Mouse (Mus musculus): ENCODE results near the gene Tmpo.

Tmpo gene

DNA sequence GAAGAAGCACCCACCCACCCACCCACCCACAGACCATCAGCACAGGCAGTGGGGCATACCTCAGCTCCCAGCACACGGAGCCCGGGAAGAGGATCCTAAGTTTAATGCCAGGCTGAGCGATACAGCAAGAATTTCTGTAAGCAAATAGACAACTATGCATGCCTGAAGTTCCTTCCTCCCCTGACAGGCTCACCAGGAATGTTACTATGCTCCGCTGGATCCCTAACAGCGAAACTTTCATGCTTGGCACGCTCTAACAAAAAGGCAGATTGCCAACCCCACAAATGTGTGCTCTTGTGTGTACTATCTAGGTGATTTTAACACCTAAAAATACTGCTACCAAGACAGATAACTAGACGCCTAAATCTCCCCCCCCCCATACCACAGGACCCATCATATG is 13.8 kb downstream of the Tmpo start:
- in situ Hi-C loops (cut with MboI; ENCODE audit: unreplicated experiment in 2 of 2), result loop anchor here (25.0 kb wide), 1 partner anchor 305 kb away; no protein-coding TSS in a partner anchor

GRCm38 (mm10) chr10:91166890-91167289 is 14.2 kb downstream of the Tmpo start:
- in situ Hi-C loops (cut with MboI; ENCODE audit: unreplicated experiment in 2 of 2), result loop anchor here (25.0 kb wide), 1 partner anchor 305 kb away; no protein-coding TSS in a partner anchor

DNA sequence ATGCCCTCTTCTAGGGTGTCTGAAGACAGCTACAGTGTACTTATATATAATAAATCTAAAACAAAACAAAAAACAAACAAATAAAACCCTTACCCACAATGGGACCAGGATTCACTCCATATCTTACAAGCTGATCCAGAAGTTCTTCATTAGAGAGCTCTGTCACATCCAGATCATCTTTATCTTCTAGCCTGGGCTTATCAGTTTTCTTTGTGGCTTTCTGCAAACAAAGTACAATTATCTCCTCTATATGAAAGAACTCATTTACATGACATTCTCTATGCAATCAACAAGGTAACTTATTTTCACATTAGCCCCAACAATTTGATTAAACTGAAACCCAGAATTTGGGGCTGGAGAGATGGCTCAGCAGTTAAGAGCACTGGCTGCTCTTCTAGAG is 15.3 kb downstream of the Tmpo start:
- in situ Hi-C loops (cut with MboI; ENCODE audit: unreplicated experiment in 2 of 2), result loop anchor here (25.0 kb wide), 1 partner anchor 304 kb away; no protein-coding TSS in a partner anchor

- in situ Hi-C loops (cut with MboI; ENCODE audit: unreplicated experiment in 2 of 2), result loop anchor here (25.0 kb wide), 1 partner anchor 302 kb away; no protein-coding TSS in a partner anchor
Observed at GRCm38 (mm10) chr10:91164491-91164890, 16.6 kb downstream of the Tmpo start.

- in situ Hi-C loops (cut with MboI; ENCODE audit: unreplicated experiment in 2 of 2), result loop anchor here (25.0 kb wide), 1 partner anchor 300 kb away; no protein-coding TSS in a partner anchor
Observed at GRCm38 (mm10) chr10:91162511-91163163, 18.5 kb downstream of the Tmpo start.

DNA sequence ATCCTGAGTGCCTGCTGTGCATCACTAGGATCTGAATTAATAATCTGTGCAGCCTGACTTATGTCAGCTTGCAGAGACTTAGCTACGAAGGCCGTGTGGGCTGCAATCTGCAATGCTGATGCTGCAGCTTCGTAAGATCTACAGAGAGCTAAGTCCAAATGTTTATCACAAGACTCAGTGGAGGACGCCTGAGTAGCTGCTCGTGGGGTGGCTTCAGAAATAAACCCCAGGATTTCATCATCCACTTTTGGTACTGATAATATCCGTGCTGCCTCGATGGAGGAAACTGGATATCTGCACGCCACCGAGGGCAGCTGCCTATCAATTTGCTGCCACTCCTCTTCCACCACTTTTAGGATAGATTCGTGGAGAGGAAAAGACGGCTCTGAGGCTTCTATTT is 19.0 kb downstream of the Tmpo start:
- in situ Hi-C loops (cut with MboI; ENCODE audit: unreplicated experiment in 2 of 2), result loop anchor here (25.0 kb wide), 1 partner anchor 300 kb away; no protein-coding TSS in a partner anchor

GRCm38 (mm10) chr10:91161006-91161405 is 20.1 kb downstream of the Tmpo start:
- in situ Hi-C loops (cut with MboI; ENCODE audit: unreplicated experiment in 2 of 2), result loop anchor here (25.0 kb wide), 1 partner anchor 299 kb away; no protein-coding TSS in a partner anchor

DNA sequence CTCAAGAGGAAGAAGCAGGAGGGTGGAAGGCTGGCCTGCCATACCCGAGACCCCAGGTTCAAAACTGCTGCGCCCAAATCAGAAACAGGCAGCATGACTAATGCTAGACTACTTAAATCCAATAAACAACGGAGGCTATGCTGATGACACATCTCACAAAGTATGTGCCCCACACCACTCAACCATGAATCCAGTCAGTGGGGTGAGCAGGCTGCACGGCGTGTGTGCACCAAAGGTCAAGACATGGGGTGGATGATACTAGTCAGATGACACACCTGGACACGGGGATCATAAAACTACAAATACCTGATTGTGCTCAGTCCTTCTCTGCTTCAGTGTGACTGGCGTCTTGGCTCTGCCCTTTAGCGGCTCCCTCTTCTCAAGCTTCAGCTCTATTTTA is 22.7 kb downstream of the Tmpo start:
- in situ Hi-C loops (cut with MboI; ENCODE audit: unreplicated experiment in 2 of 2), result loop anchor here (25.0 kb wide), 1 partner anchor 296 kb away; no protein-coding TSS in a partner anchor

DNA sequence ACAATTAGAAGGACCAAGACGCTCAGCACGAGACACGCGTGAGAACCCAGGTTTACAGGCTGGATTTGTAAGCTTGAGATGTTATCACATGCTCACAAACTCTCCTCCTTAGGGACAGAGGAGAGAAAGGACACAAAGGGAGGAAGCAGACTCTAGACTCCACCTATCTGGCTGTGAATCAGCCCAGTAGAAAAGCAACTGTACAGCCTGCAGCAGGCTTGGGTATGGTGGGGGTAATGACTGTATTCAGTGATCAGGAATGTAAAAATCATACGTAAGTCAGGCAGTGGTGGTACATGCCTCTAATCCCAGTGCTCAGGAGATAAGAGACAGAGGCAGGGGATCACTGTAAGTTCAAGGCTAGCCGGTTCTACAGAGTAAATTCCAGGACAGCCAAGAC is 24.8 kb downstream of the Tmpo start:
- in situ Hi-C loops (cut with MboI; ENCODE audit: unreplicated experiment in 2 of 2), result loop anchor here (25.0 kb wide), 1 partner anchor 294 kb away; no protein-coding TSS in a partner anchor

GRCm38 (mm10) chr10:91153894-91154503 is 27.1 kb downstream of the Tmpo start:
- in situ Hi-C loops (cut with MboI; ENCODE audit: unreplicated experiment in 2 of 2), result loop anchor here (25.0 kb wide), 1 partner anchor 292 kb away; no protein-coding TSS in a partner anchor

GRCm38 (mm10) chr10:91145413-91145812 is 35.7 kb downstream of the Tmpo start:
- in situ Hi-C loops (cut with MboI; ENCODE audit: unreplicated experiment in 2 of 2), result loop anchor here in 1 of 2 experiments (25.0 kb wide), 1 partner anchor 1708 kb away; the partner anchor contains the start of gene Gas2l3

DNA sequence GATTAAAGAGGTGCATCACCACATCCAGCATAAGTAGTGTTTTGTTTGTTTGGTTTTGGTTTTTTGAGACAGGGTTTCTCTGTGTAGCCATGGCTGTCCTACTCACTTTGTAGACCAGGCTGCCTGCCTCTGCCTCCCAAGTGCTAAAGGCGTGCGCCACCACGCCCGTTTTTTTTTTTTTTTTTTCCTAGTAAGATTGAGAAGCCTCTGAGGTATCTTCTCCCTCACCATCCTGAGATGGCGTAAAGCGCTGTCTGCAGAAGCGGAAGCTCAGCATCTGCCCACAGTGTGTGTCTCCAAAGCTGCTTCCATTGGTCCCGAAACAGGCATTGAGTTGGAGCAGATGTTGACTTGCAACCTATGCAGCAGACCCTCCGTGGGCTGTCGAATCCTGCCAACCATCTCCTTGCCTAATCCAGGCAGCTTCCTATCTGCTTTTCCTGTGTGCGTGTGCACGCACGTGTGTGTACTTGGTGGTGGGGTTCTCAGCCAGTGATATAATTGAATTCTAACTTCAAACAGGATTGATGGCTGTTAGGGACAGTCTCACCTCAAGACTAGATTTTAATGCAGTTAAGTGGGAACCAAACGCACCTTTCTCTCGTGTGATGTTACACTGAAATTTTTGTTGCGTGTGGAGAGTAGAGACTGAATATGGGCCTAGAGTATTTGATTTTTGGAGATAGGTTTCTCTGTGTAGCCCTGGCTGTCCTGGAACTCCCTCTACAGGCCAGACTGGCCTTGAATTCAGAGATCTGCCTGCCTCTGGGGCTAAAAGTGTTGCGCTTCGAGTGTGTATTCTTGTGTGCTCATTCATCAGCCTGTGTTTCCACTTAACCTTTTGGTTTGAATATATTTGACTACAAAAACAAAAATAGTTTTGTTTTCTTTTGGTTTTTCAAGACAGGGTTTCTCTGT is 37.5 kb downstream of the Tmpo start:
- in situ Hi-C loops (cut with MboI; ENCODE audit: unreplicated experiment in 2 of 2), result loop anchor here (5.0 to 25.0 kb wide), 4 partner anchors 71 to 1706 kb away; partner anchors contain the start of gene Gas2l3 (in 1 of the 2)

GRCm38 (mm10) chr10:91142654-91143191 is 38.4 kb downstream of the Tmpo start:
- in situ Hi-C loops (cut with MboI; ENCODE audit: unreplicated experiment in 2 of 2), result loop anchor here (5.0 to 25.0 kb wide), 4 partner anchors 70 to 1705 kb away; partner anchors contain the start of gene Gas2l3 (in 1 of the 2)

GRCm38 (mm10) chr10:91141564-91141963 is 39.6 kb downstream of the Tmpo start:
- in situ Hi-C loops (cut with MboI; ENCODE audit: unreplicated experiment in 2 of 2), result loop anchor here (5.0 to 25.0 kb wide), 4 partner anchors 69 to 1704 kb away; partner anchors contain the start of gene Gas2l3 (in 1 of the 2)

DNA sequence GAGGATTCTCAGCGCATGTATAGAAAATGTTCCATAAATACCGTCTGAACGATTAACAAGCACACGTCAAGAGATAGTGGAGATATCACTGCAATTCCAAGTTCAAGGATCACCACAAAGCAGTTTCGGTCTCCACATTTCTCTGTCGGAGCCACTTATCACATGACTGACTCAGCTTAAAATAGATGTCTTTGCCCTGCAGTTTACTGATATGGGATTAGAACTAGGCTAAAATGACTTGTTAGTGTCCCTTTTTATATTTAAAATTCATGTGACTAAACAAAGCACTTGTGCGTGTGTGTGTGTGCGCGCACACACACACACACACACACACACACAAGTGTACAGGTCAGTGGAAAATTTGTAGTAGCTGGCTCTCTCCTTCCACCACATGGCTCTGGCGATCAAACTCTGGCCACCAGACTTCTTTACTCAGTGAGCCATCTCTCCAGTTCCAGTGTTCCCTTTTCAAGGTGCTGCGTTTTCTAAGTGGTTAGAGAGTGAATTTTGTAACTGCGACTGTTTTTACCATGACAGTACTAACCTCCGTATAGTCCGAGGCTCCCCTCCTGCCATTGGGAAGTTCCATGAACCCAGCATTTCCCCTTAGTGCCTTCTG is 41.9 kb downstream of the Tmpo start:
- in situ Hi-C loops (cut with MboI; ENCODE audit: unreplicated experiment in 2 of 2), result loop anchor here in 1 of 2 experiments (25.0 kb wide), 1 partner anchor 1702 kb away; the partner anchor contains the start of gene Gas2l3

- in situ Hi-C loops (cut with MboI; ENCODE audit: unreplicated experiment in 2 of 2), result loop anchor here in 1 of 2 experiments (25.0 kb wide), 1 partner anchor 1701 kb away; the partner anchor contains the start of gene Gas2l3
Observed at GRCm38 (mm10) chr10:91138317-91138716, 42.8 kb downstream of the Tmpo start.

GRCm38 (mm10) chr10:91137400-91137799 is 43.7 kb downstream of the Tmpo start:
- in situ Hi-C loops (cut with MboI; ENCODE audit: unreplicated experiment in 2 of 2), result loop anchor here in 1 of 2 experiments (25.0 kb wide), 1 partner anchor 1700 kb away; the partner anchor contains the start of gene Gas2l3

DNA sequence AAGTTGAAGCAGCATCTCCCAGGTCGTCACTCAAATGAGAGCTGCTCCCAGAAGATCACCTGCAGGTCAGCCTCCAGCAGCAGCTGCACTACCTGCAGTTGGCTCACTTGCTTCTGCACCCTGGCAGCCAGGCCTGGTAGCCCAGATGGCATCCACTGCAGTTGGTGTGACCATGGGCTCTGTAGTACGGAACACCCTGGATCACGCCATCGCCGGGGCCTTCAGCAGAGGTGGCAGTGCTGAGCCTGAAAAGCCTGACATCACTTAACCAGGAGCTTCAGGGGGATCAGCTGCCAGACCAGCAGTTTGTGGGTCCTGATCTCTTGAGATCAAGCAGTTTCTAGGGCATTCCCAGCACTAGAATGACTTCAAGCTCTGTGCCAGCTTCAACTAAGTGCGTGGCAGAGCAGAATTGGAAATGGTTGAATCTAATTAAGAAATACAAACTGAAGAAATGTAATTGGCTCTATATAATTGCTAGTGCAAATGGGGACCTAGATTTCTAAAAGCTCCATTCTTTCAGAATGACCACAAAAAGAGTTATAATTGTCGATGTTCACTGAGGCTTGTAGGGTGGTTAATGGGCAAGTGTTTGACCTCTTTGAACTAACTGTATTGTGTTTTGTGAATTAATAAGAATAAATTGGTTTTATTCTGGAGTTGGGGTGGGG is 45.7 kb downstream of the Tmpo start:
- in situ Hi-C loops (cut with MboI; ENCODE audit: unreplicated experiment in 2 of 2), result loop anchor here in 1 of 2 experiments (25.0 kb wide), 1 partner anchor 1698 kb away; the partner anchor contains the start of gene Gas2l3

Measured in v-Abl transformed pro-B cells (cell line).